Mouse (Mus musculus) right cerebral cortex, postnatal 25 days (tissue): ENCODE measurements around the gene Gm20388.

Experiments used
- DNase-seq: peaks from one replicate; pipeline ENCODE4 v3.0.0; 2022

Gene Gm20388

GRCm38 (mm10) chr8:120487377-120487728 lies 576.7 kb downstream of the Gm20388 start:
- no peak for DNase-seq

GRCm38 (mm10) chr8:120487729-120488510 lies 577.3 kb downstream of the Gm20388 start:
- DNase-seq = peak; percentile 74

GRCm38 (mm10) chr8:120488636-120489131 lies 578.0 kb downstream of the Gm20388 start:
- peak; percentile 37 for DNase-seq

- peak; percentile 68 for DNase-seq
Measured at GRCm38 (mm10) chr8:120489142-120489754, 578.6 kb downstream of the Gm20388 start.

GRCm38 (mm10) chr8:120489771-120490281 lies 579.2 kb downstream of the Gm20388 start:
- DNase-seq = no peak

GRCm38 (mm10) chr8:120490354-120491141 lies 579.9 kb downstream of the Gm20388 start:
- DNase-seq = no peak

- no peak for DNase-seq
Measured at GRCm38 (mm10) chr8:120491166-120491793, 580.6 kb downstream of the Gm20388 start.

- DNase-seq = no peak
Measured at GRCm38 (mm10) chr8:120492193-120492880, 581.7 kb downstream of the Gm20388 start.

GRCm38 (mm10) chr8:120492881-120493220 lies 582.2 kb downstream of the Gm20388 start:
- DNase-seq = no peak

GRCm38 (mm10) chr8:120493508-120494464 lies 583.1 kb downstream of the Gm20388 start:
- DNase-seq = no peak

- no peak for DNase-seq
Measured at GRCm38 (mm10) chr8:120494903-120495302, 584.3 kb downstream of the Gm20388 start.

- DNase-seq = no peak
Measured at GRCm38 (mm10) chr8:120495461-120495860, 584.8 kb downstream of the Gm20388 start.

GRCm38 (mm10) chr8:120496478-120496877 lies 585.8 kb downstream of the Gm20388 start:
- DNase-seq = no peak

- no peak for DNase-seq
Measured at GRCm38 (mm10) chr8:120497503-120497946, 586.9 kb downstream of the Gm20388 start.

- no peak for DNase-seq
Measured at GRCm38 (mm10) chr8:120498349-120498831, 587.7 kb downstream of the Gm20388 start.

- no peak for DNase-seq
Measured at GRCm38 (mm10) chr8:120498926-120499605, 588.4 kb downstream of the Gm20388 start.

- DNase-seq = no peak
Measured at GRCm38 (mm10) chr8:120500701-120501261, 590.1 kb downstream of the Gm20388 start.

GRCm38 (mm10) chr8:120501426-120501825 lies 590.8 kb downstream of the Gm20388 start:
- no peak for DNase-seq

GRCm38 (mm10) chr8:120502428-120502827 lies 591.8 kb downstream of the Gm20388 start:
- DNase-seq = no peak
